Mouse (Mus musculus): Measurements from ENCODE around the gene Fam57b.

DNA sequence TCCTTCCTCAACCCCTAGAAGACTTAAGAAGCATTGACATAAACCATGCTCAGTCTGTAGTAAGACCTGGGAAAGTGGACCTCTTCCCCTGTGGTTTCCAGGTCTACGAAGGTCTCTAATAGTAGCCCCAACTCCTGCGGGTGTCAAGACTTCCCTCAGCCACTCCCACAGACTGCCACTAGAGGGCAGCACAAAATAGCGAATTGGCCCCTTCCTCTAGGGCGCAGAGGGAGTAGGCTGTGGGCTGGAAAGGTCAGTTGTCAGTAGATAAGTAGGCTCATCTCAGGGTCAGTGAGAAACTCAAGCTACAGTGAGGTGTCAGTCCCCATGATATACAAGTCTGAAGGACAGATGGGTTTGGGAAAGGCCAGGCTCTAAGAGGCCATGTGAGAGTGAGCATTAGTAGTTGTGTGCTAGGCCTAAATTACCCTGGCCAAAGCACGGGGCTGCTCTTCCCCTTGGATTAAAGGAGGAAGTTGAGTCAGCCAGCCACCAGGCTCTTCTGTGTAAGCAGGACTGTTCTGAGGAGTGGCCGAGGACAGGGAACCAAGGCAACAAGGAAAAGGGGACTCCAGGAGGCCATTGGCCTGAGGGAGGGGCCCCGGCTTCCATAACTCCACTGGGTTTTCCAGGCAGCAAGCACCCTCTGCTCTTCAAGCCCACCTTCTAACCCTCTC, 24.5 kb downstream of the Fam57b start:
- TF ChIP-seq EP300 (IDR thresholded peaks at IDR 0.05; ENCODE audit: low read depth) (no peak), CTCF (IDR thresholded peaks at IDR 0.05; ENCODE audit: low read depth) (peak; percentile 92)

All from heart, postnatal 0 days (tissue).